Mouse (Mus musculus): ENCODE results near the gene Zcwpw1.

Zcwpw1 gene

GRCm38 (mm10) chr5:137782776-137783522, 4.6 kb upstream of the Zcwpw1 start:
- in situ Hi-C loops (cut with MboI, MseI): no loop called here

- in situ Hi-C loops (cut with MboI, MseI): no loop called here
Observed at GRCm38 (mm10) chr5:137783901-137784540, 3.6 kb upstream of the Zcwpw1 start.

GRCm38 (mm10) chr5:137784546-137784945, 3.1 kb upstream of the Zcwpw1 start:
- in situ Hi-C loops (cut with MboI, MseI): no loop called here

- in situ Hi-C loops (cut with MboI, MseI): no loop called here
Observed at GRCm38 (mm10) chr5:137785164-137786031, 2.2 kb upstream of the Zcwpw1 start.

GRCm38 (mm10) chr5:137786109-137786942, 1.3 kb upstream of the Zcwpw1 start:
- in situ Hi-C loops (cut with MboI, MseI): no loop called here

- in situ Hi-C loops (cut with MboI, MseI): no loop called here
Observed at GRCm38 (mm10) chr5:137788171-137788570, 573 bp downstream of the Zcwpw1 start.

GRCm38 (mm10) chr5:137788946-137789531, 1.4 kb downstream of the Zcwpw1 start:
- in situ Hi-C loops (cut with MboI, MseI): no loop called here

GRCm38 (mm10) chr5:137791553-137791952, 4.0 kb downstream of the Zcwpw1 start:
- in situ Hi-C loops (cut with MboI, MseI): no loop called here

- in situ Hi-C loops (cut with MboI, MseI): no loop called here
Observed at GRCm38 (mm10) chr5:137796606-137797005, 9.0 kb downstream of the Zcwpw1 start.

GRCm38 (mm10) chr5:137800917-137801316, 13.3 kb downstream of the Zcwpw1 start:
- in situ Hi-C loops (cut with MboI, MseI): loop anchor here (5.0 kb wide), 1 partner anchor 76 kb away; no protein-coding TSS in a partner anchor

GRCm38 (mm10) chr5:137806158-137806557, 18.6 kb downstream of the Zcwpw1 start:
- in situ Hi-C loops (cut with MboI, MseI): no loop called here

GRCm38 (mm10) chr5:137808316-137808715, 20.7 kb downstream of the Zcwpw1 start:
- in situ Hi-C loops (cut with MboI, MseI): no loop called here

GRCm38 (mm10) chr5:137817466-137818222, 30.0 kb downstream of the Zcwpw1 start:
- in situ Hi-C loops (cut with MboI, MseI): no loop called here

GRCm38 (mm10) chr5:137822126-137822525, 34.5 kb downstream of the Zcwpw1 start:
- in situ Hi-C loops (cut with MboI, MseI): no loop called here

GRCm38 (mm10) chr5:137822602-137823001, 35.0 kb downstream of the Zcwpw1 start:
- in situ Hi-C loops (cut with MboI, MseI): no loop called here

GRCm38 (mm10) chr5:137823455-137824045, 36.0 kb downstream of the Zcwpw1 start:
- in situ Hi-C loops (cut with MboI, MseI): no loop called here

GRCm38 (mm10) chr5:137825030-137825429, 37.4 kb downstream of the Zcwpw1 start:
- in situ Hi-C loops (cut with MboI, MseI): no loop called here

- in situ Hi-C loops (cut with MboI, MseI): no loop called here
Observed at GRCm38 (mm10) chr5:137825971-137826370, 38.4 kb downstream of the Zcwpw1 start.

- in situ Hi-C loops (cut with MboI, MseI): no loop called here
Observed at GRCm38 (mm10) chr5:137826421-137826820, 38.8 kb downstream of the Zcwpw1 start.

GRCm38 (mm10) chr5:137828694-137829093, 41.1 kb downstream of the Zcwpw1 start:
- in situ Hi-C loops (cut with MboI, MseI): no loop called here
